Comparison of ENCODE assay signal across 9 mouse cellular contexts in the genomic region with DNA sequence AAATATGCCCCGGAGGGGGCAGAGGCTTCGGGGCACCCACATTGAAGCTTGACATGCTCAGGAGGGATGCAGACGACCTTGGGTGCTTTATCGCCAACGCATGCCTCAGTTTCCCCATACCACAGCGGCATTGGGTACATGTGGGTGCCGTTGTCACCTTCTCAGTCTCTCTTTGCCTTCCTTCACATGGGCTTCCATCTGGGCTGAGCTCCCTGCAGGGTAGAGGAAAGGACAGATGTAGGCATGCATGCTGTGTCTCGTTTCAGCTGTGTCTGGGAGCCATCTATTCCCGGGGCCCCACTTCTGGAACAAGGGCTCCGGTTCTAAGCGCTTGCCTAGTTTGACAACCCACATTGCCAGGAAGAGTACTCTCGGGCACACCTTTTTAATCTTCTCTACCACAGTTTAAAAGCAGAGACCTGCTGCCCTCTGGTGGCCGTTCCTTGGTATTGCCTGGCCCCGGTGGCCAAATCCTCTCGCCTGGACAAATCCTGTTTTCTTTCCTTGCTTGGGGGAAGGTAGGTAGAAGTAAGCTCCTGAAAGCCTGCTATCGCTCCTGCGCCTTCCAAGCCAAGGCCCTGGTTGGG. TPM values are rescaled to one million over a fixed set of nuclear protein-coding genes. Genes with fewer than 3 reads are reported as not detected.
DNase-seq lines count a peak whose midpoint lies in the region; ATAC-seq and TF ChIP-seq lines count a peak whose summit lies in the region.
"Had no signal": no experiment of that assay in that cellular context is flagged by ENCODE, and none has a peak within 500 bp of the region (broad histone marks: within the 10 kb centered on the region; RNA-seq: fewer than 3 reads in every experiment).

No protein-coding gene starts in this region.

- 41% methylated on average over 17 of the region's 17 CpGs for WGBS in limb, embryonic 10.5 days
- WGBS in olfactory bulb, adult 2 months = 38% methylated on average over 17 of the region's 17 CpGs

- no peaks in the 10 kb centered on the region for H3K9me3 ChIP-seq in limb, embryonic 10.5 days (replicated peaks)

- H3K4me3 ChIP-seq in limb, embryonic 10.5 days = no peak overlapping the region
- no peak overlapping the region for H3K4me3 ChIP-seq in olfactory bulb, adult 2 months (ENCODE audit: insufficient read depth, low read depth, low read length)

- no peaks in the 10 kb centered on the region; the same call in 1 of the 2 replicates for H3K27me3 ChIP-seq in limb, embryonic 10.5 days (ENCODE audit: low read depth, poor library complexity, severe bottlenecking)

- H3K36me3 ChIP-seq in limb, embryonic 10.5 days = no peaks in the 10 kb centered on the region

- no peak for TF ChIP-seq POLR2A in olfactory bulb, adult 2 months (IDR thresholded peaks at IDR 0.05; ENCODE audit: insufficient read depth, low read depth, low read length)

- peak; percentile 63 for ATAC-seq in inflammation-experienced regulatory T-cells, adult 6 months

- H3K4me1 ChIP-seq in limb, embryonic 10.5 days = peaks cover 32% of the 10 kb centered on the region
- H3K4me1 ChIP-seq in olfactory bulb, adult 2 months (ENCODE audit: control insufficient read depth, insufficient read depth, low read length) = peaks cover 3% of the 10 kb centered on the region; the same call in 1 of the 2 replicates

- peak; percentile 60 for DNase-seq in 416B (ENCODE audit: low read depth)
- DNase-seq in Muller cell, postnatal 12 days (ENCODE audit: inconsistent ontology term) = peak; percentile 62
- peak; percentile 87 for DNase-seq in cerebellum, adult 9-10 months
- peak; percentile 48 to 93 for DNase-seq in frontal cortex, adult 2 months (ENCODE audit: extremely low spot score in 1 of 2, low spot score in 1 of 2)
- peak; percentile 88 for DNase-seq in limb, embryonic 10.5 days (ENCODE audit: low spot score)
- peak; percentile 60 to 76 for DNase-seq in urinary bladder, adult 18-20 months (ENCODE audit: low spot score in 2 of 2)

- peak; percentile 80 for TF ChIP-seq CTCF in olfactory bulb, adult 2 months (IDR thresholded peaks at IDR 0.05; ENCODE audit: insufficient read depth, low read depth, low read length)

- H3K27ac ChIP-seq in limb, embryonic 10.5 days = no peak overlapping the region
- no peak overlapping the region for H3K27ac ChIP-seq in olfactory bulb, adult 2 months (ENCODE audit: insufficient read depth, low read depth, low read length)

RNA-seq across cellular contexts. Expression of a gene that starts 20.8 kb away (rescaled TPM):
- polyA plus RNA-seq in frontal cortex, adult 2 months (2012; rRNA removed) = 45.3 and 63.2 TPM in 2 replicates
- 1,000 to 10,000 TPM; 1,760 to 2,043 (median 1,985) TPM for polyA plus RNA-seq in inflammation-experienced regulatory T-cells, adult 6 months (2017; shearing (Covaris generic))
- 10.5 and 15.4 TPM in 2 replicates for polyA plus RNA-seq in limb, embryonic 10.5 days (2016; fragmentation: Nextera tagmentation; extraction: Ambion mirVana)
- polyA plus RNA-seq in olfactory bulb, adult 2 months (2012; ENCODE audit: insufficient read depth, insufficient read length, low replicate concordance, missing spikeins) = 435 TPM in 1 of 2 replicates, not detected in the other

RNA-seq across cellular contexts. Expression of a gene that starts 52.1 kb away (rescaled TPM):
- 0.65 and 0.82 TPM in 2 replicates for polyA plus RNA-seq in frontal cortex, adult 2 months (2012; rRNA removed)
- polyA plus RNA-seq in inflammation-experienced regulatory T-cells, adult 6 months (2017; shearing (Covaris generic)) = not detected
- polyA plus RNA-seq in limb, embryonic 10.5 days (2016; fragmentation: Nextera tagmentation; extraction: Ambion mirVana) = 0.23 TPM in 1 of 2 replicates, not detected in the other
- polyA plus RNA-seq in olfactory bulb, adult 2 months (2012; ENCODE audit: insufficient read depth, insufficient read length, low replicate concordance, missing spikeins) = not detected in 2 replicates
- polyA plus RNA-seq: heart, embryonic 14.5 days had no signal
